Mouse (Mus musculus): Measurements from ENCODE around the gene Vmn2r55.
"Not testable (repeated sequence)": the region's sequence is repeated elsewhere in the genome, so short reads cannot be mapped to it uniquely, and the experiment has no call there.

Gene Vmn2r55

GRCm38 (mm10) chr7:12684903-12685302 is at the start of gene Vmn2r55:
Vmn2r55 (minus strand) TSS chr7:12685003.
- not testable (repeated sequence) for DNase-seq

- not testable (repeated sequence) for DNase-seq
These were observed 44.6 kb downstream of the Vmn2r55 start, which contains the start of gene Vmn2r54 for GRCm38 (mm10) chr7:12640219-12640618. Vmn2r54 (minus strand) TSS chr7:12640319.

GRCm38 (mm10) chr7:12608688-12609087 is 76.1 kb downstream of the Vmn2r55 start, which contains the start of gene Vmn2r53:
Vmn2r53 (minus strand) TSS chr7:12608788.
- no peak for DNase-seq

All from thymus, adult 18-20 months (tissue).